Mouse (Mus musculus): ENCODE results near the gene Pdia3. TPM values are rescaled to one million over a fixed set of nuclear protein-coding genes. Genes with fewer than 3 reads are reported as not detected.

Gene Pdia3
- polyA plus RNA-seq, 1 experiment: 331 TPM

DNA sequence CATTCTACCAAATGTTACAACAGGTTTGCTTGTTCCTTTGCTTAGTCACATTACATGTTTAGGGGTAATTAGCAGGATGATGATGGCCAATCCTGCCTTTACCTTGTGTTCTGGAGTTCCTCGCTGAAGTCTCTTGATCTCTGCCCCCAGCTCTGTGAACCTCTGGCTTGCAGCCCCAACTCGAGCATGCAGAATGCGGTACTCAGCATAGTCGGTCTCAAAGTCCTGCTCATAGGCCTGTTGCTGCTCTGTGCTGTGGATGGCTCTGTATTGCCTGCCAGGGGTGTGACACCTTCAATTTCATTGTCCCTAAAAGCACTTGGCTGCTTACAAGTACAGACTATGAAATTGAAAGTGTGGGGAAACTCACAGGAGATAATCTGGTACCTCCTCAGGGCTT lies 26.2 kb downstream of the Pdia3 start:
- H3K4me3 ChIP-seq (ENCODE audit: insufficient read depth, low read depth, low read length): no peak overlapping the region
- TF ChIP-seq POLR2A (IDR thresholded peaks at IDR 0.05; ENCODE audit: insufficient read depth, low read depth, low read length) (no peak), CTCF (IDR thresholded peaks at IDR 0.05; ENCODE audit: insufficient read depth, low read depth, low read length) (no peak)
- WGBS: 71% methylated on average over 4 of the region's 4 CpGs
- H3K4me1 ChIP-seq (ENCODE audit: control insufficient read depth, insufficient read depth, low read length): peaks cover 12% of the 10 kb centered on the region
- no peak overlapping the region for H3K27ac ChIP-seq (ENCODE audit: insufficient read depth, low read depth, low read length)

DNA sequence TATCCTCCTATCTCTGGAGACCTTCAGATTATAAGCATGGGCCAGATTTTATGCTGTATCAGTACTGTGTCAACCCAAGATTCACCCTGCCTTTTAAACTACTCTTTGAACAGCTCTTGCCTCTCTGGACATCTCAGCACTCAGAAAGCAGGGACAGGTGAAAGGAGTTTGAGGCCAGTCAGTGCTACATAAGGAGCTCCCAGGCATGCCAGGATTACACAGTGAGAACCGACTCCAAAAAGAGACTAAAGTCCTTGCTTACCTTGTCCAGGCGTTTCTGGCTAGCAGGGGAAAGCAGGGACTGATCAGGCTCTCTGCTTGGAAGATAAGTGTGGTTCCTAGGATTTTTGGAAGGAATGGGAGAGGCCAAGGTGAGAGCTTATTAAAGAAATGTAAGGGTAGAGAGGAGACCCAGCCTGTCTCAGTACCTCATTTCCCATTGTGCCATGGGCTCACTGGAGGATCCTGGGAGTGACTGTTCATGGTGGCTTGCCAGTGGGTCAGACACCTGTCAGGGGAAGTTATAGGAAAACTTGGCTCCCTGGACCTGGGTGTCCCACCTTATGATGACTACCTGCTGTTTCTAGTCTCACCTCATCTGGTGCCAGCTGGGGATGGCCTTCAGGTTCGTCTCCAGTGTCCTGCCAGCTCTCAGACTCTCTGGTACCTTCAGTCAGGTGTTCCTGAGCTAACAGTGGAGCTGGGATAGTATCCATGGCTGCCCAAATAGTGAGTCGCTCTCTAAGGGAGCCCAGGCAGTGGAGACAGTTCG lies 27.4 kb downstream of the Pdia3 start:
- 62% methylated on average over 5 of the region's 5 CpGs for WGBS
- no peak overlapping the region for H3K27ac ChIP-seq (ENCODE audit: insufficient read depth, low read depth, low read length)
- H3K4me3 ChIP-seq (ENCODE audit: insufficient read depth, low read depth, low read length): no peak overlapping the region
- no peak for TF ChIP-seq POLR2A (IDR thresholded peaks at IDR 0.05; ENCODE audit: insufficient read depth, low read depth, low read length)
- TF ChIP-seq CTCF (IDR thresholded peaks at IDR 0.05; ENCODE audit: insufficient read depth, low read depth, low read length): no peak
- H3K4me1 ChIP-seq (ENCODE audit: control insufficient read depth, insufficient read depth, low read length): peaks cover 12% of the 10 kb centered on the region

DNA sequence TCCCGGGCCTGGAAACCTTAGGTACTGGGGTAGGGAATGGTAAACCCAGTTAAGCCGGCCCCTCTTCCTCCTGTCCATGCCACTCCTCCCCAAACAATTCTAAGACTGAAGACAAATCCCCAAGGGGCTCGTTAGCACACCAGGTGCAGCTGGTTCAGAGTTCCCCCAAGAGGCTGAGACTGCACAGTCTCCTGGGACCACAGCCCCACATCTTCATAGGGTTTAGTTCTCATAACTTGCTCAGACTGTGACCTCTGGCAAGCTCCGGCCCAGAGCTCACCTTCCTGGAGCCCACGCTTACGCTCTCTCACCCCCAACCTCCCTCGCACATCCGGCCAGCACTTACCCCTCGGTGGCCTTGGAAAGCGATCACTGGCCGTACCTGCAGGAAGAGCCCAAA lies 28.2 kb downstream of the Pdia3 start:
- WGBS: 19% methylated on average over 11 of the region's 11 CpGs
- no peak for TF ChIP-seq POLR2A (IDR thresholded peaks at IDR 0.05; ENCODE audit: insufficient read depth, low read depth, low read length)
- no peak for TF ChIP-seq CTCF (IDR thresholded peaks at IDR 0.05; ENCODE audit: insufficient read depth, low read depth, low read length)
- no peak overlapping the region for H3K4me3 ChIP-seq (ENCODE audit: insufficient read depth, low read depth, low read length)
- H3K4me1 ChIP-seq (ENCODE audit: control insufficient read depth, insufficient read depth, low read length): peaks cover 12% of the 10 kb centered on the region
- no peak overlapping the region for H3K27ac ChIP-seq (ENCODE audit: insufficient read depth, low read depth, low read length)

GRCm38 (mm10) chr2:121442259-121443067 lies 28.9 kb downstream of the Pdia3 start:
- TF ChIP-seq CTCF (IDR thresholded peaks at IDR 0.05; ENCODE audit: insufficient read depth, low read depth, low read length): no peak
- no peak for TF ChIP-seq POLR2A (IDR thresholded peaks at IDR 0.05; ENCODE audit: insufficient read depth, low read depth, low read length)
- H3K4me3 ChIP-seq (ENCODE audit: insufficient read depth, low read depth, low read length): 0 out of 2 replicates have a peak overlapping the region, but pooled peaks have one; percentile 19
- WGBS: 2% methylated on average over 30 of the region's 30 CpGs
- H3K4me1 ChIP-seq (ENCODE audit: control insufficient read depth, insufficient read depth, low read length): peaks cover 12% of the 10 kb centered on the region
- no peak overlapping the region for H3K27ac ChIP-seq (ENCODE audit: insufficient read depth, low read depth, low read length)

DNA sequence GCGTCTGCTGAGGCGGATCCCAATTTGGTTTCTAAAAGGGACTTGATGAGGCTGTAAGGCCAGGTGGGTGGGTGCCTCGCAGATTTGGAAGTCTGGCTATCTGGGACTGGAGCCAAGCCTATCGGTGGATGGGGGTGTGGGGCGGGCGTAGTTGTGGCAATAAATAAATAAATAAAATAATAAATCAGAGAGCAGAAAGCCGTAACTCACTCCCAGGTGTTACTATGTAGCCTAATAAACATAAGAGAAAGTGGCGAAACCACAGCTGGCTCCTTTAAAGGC lies 29.4 kb downstream of the Pdia3 start:
- no peak overlapping the region for H3K4me3 ChIP-seq (ENCODE audit: insufficient read depth, low read depth, low read length)
- peaks cover 12% of the 10 kb centered on the region for H3K4me1 ChIP-seq (ENCODE audit: control insufficient read depth, insufficient read depth, low read length)
- WGBS: 15% methylated on average over 8 of the region's 8 CpGs
- TF ChIP-seq CTCF (IDR thresholded peaks at IDR 0.05; ENCODE audit: insufficient read depth, low read depth, low read length) (no peak), POLR2A (IDR thresholded peaks at IDR 0.05; ENCODE audit: insufficient read depth, low read depth, low read length) (no peak)
- no peak overlapping the region for H3K27ac ChIP-seq (ENCODE audit: insufficient read depth, low read depth, low read length)

DNA sequence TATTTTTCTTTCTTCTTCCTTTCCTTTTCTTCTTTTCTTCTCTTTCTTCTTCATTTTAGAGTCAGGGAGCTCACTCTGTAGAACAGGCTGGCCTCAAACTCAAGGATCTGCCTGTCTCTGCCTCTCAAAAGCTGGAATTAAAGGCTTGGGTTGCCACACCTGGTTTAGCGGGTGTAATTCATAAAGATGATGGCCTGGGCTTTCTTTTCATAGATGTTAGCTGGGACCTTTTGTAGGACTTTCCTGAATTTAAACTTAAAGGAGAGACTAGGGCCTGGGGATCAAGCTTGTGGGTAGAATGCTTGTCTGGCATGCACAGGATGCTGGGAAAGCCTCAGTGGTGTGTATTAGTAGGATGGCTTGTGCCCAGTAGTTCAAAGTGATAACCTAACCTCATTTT lies 30.6 kb downstream of the Pdia3 start, which contains the start of gene Ell3:
Ell3 (minus strand) TSS at position 101 of the 400 bp plus-strand sequence.
- TF ChIP-seq POLR2A (IDR thresholded peaks at IDR 0.05; ENCODE audit: insufficient read depth, low read depth, low read length): no peak
- Histone ChIP-seq H3K27ac (ENCODE audit: insufficient read depth, low read depth, low read length) (no peak within 1 kb of the TSS), H3K4me3 (ENCODE audit: insufficient read depth, low read depth, low read length) (no peak within 1 kb of the TSS), H3K4me1 (ENCODE audit: control insufficient read depth, insufficient read depth, low read length) (peaks cover 12% of the 10 kb centered on the region)
- WGBS: 95% methylated on average over 1 of the region's 1 CpGs

- peaks cover 15% of the 10 kb centered on the region for H3K4me1 ChIP-seq (ENCODE audit: control insufficient read depth, insufficient read depth, low read length)
- 84% methylated on average over 3 of the region's 3 CpGs for WGBS
- no peak overlapping the region for H3K4me3 ChIP-seq (ENCODE audit: insufficient read depth, low read depth, low read length)
- no peak for TF ChIP-seq POLR2A (IDR thresholded peaks at IDR 0.05; ENCODE audit: insufficient read depth, low read depth, low read length)
- TF ChIP-seq CTCF (IDR thresholded peaks at IDR 0.05; ENCODE audit: insufficient read depth, low read depth, low read length): no peak
- no peak overlapping the region for H3K27ac ChIP-seq (ENCODE audit: insufficient read depth, low read depth, low read length)
These were observed 31.5 kb downstream of the Pdia3 start for GRCm38 (mm10) chr2:121445117-121445516.

DNA sequence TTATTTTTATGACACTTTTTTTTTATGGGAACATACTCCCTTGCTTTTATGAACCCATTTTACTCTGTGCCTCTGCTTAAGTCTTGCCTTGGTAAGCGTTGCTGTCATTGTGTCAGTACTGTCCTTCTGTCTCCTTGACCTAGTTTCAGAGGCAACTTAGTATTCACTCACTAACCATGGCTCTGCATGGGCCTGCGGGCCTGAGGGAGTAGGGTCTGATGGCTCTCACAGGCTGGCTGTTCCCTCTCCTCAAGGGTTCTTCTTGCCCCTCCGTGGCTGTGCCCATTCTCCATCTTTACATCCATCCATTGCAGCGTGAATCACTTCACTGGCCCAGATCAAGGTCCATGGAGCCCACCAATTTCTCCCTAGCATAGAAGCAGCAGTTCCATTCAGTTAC lies 32.9 kb downstream of the Pdia3 start:
- WGBS: 81% methylated on average over 4 of the region's 4 CpGs
- no peak for TF ChIP-seq POLR2A (IDR thresholded peaks at IDR 0.05; ENCODE audit: insufficient read depth, low read depth, low read length)
- TF ChIP-seq CTCF (IDR thresholded peaks at IDR 0.05; ENCODE audit: insufficient read depth, low read depth, low read length): no peak
- Histone ChIP-seq H3K27ac (ENCODE audit: insufficient read depth, low read depth, low read length) (no peak overlapping the region), H3K4me1 (ENCODE audit: control insufficient read depth, insufficient read depth, low read length) (peaks cover 20% of the 10 kb centered on the region), H3K4me3 (ENCODE audit: insufficient read depth, low read depth, low read length) (no peak overlapping the region)

DNA sequence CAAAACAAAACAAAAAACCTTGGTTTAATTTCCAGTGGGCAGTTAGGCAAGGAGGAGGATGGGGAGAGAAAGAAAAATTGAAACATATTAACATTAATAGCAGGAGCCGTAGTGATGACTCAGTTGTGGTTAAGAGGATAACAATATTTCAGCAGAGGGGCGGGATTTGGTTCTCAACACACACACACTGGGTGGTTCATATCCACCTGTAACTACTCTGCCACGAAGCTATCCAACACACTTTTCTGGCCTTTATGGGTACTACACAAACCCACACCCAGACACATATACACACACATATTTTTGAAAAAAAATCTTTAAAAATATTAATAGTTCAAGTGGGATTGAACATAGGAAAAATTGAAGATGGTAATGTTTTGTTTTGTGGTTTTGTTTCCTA lies 33.4 kb downstream of the Pdia3 start:
- H3K27ac ChIP-seq (ENCODE audit: insufficient read depth, low read depth, low read length): no peak overlapping the region
- TF ChIP-seq POLR2A (IDR thresholded peaks at IDR 0.05; ENCODE audit: insufficient read depth, low read depth, low read length) (no peak), CTCF (IDR thresholded peaks at IDR 0.05; ENCODE audit: insufficient read depth, low read depth, low read length) (no peak)
- no peak overlapping the region for H3K4me3 ChIP-seq (ENCODE audit: insufficient read depth, low read depth, low read length)
- peaks cover 17% of the 10 kb centered on the region for H3K4me1 ChIP-seq (ENCODE audit: control insufficient read depth, insufficient read depth, low read length)
- WGBS: 88% methylated on average over 3 of the region's 3 CpGs
